Mouse (Mus musculus): ENCODE measurements around the gene Dnmt3l.
"Not testable (repeated sequence)": the region's sequence is repeated elsewhere in the genome, so short reads cannot be mapped to it uniquely, and the experiment has no call there.

The Dnmt3l gene

DNA sequence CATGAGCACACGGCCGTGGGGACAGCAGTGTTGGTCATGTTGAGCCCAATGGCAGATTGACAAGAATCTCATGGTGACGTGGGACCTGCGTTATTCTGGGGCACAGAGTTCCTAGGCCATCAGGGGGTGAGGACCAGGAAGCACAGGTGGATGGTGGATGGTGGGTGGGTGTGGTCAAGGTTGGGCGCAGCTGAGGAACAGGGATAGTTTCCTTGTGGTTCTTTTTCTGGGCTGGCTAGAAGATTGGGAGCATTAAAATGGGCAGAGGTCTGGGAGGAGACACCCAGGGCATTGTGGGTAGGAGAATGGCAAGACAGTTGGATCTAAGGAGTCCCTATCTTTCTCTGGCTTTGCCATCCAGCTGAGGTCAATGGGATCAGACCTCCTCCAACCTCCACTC is at the start of gene Dnmt3l:
Gene Dnmt3l, plus strand, starts transcription at position 301 of the 400 bp plus-strand sequence.
- no peak for DNase-seq (ENCODE audit: extremely low read depth, low read depth, low spot score)

DNA sequence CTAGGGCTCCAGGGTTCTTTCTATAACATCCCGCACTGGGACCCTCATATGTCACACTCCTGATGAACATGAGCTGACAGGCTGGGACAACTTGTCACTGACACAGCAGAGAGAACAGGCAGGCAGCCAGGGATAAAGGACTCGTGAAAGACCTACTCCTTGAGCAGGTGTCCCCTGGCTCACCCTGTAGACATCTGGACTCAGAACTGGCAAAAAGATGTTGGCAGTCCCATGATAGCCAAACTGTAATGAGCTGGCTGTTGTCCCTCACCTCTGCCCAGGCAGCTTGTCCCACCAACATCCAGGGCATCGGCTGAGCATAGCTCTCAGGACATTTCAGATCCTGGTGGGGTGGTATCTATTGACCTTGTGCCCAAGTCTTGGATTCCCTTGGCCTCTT is 46.1 kb upstream of the Dnmt3l start:
- no peak for DNase-seq (ENCODE audit: extremely low read depth, low read depth, low spot score)

DNA sequence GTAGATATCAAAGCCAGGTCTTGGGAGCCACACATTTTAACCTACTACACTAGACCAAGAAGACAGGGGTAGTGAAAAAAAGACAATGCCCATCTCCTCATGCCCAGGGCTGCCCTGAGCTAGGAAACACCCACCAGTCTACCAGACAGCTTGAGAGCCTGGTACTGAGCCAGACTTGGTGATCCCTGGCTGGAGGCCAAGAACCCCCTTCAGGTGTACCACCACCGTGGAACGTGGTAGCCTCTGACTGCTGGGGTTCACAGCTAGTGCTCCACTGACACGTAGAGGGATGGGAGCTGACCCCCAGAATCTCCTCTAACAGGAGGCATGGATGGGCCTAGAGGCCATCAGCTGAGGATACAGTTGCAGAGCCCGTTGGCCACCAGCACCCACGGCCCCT is 41.5 kb upstream of the Dnmt3l start:
- DNase-seq (ENCODE audit: extremely low read depth, low read depth, low spot score), result no peak

DNA sequence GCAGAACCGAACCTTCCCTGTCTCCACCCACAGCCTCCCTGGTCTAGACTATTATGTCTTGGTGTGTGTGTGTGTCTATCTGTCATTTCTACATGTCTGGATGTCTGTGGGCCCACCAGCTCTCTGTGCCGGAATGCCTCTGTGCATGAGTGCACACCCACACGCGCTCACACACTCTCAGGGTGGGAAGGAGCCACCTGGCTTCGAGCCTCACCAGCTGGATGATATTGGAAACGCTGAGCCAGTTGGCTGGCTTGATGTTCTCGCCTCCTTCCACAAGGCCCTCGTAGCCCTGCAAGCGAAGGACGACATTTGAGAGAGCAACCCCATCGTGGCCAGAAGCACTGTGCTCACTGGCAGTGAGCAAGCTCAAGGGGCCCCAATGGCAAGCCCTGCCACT is 40.0 kb upstream of the Dnmt3l start:
- DNase-seq (ENCODE audit: extremely low read depth, low read depth, low spot score), result no peak

DNA sequence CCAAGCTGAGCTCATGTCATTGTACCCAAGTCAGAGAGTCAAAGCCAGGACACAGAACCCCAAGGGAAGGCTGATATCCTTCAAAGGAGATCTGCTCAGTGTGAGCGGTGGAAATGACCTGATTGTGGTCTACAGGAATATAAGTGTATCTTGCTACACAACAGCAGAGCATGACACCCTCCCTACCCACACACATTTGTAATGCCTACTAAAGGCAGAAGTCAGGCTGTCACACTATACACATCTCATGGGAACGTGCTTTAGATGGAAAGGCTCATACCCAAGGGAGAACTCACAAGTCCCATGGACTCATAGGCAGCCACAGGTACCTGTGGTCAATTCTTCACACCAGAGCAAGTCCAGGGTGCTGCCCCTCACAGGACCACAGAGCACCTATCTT is 39.4 kb upstream of the Dnmt3l start:
- DNase-seq (ENCODE audit: extremely low read depth, low read depth, low spot score), result no peak

DNA sequence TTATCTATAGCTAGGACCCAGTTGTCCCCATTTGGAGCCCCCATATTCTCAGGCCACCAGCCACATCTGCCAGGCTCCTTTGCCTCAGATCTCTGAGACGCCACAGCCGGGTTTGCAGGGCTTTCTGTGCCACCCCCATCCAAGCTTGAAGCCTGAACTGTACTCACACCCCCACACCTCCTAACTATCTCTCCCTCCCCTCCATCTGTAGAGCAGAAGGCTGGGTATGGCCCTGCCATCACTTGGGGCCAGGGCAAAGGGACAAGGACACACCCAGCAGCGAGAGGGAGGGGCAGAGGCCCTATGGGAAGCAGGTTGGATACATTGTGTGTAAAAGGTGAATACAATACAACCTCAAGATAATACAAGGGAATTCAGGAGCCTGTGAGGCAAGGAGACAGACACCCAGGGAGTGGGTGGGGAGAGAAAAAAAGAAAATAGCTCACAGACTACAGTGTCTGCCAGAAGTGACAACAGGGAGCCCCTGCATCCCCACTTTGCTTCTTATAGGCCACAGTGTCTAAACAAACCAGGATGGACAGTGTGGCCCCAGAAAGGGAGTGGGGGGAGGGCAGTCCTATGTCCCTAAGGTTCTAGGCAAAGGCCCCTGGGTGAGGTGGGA is 37.2 kb upstream of the Dnmt3l start:
- DNase-seq (ENCODE audit: extremely low read depth, low read depth, low spot score), result no peak

DNA sequence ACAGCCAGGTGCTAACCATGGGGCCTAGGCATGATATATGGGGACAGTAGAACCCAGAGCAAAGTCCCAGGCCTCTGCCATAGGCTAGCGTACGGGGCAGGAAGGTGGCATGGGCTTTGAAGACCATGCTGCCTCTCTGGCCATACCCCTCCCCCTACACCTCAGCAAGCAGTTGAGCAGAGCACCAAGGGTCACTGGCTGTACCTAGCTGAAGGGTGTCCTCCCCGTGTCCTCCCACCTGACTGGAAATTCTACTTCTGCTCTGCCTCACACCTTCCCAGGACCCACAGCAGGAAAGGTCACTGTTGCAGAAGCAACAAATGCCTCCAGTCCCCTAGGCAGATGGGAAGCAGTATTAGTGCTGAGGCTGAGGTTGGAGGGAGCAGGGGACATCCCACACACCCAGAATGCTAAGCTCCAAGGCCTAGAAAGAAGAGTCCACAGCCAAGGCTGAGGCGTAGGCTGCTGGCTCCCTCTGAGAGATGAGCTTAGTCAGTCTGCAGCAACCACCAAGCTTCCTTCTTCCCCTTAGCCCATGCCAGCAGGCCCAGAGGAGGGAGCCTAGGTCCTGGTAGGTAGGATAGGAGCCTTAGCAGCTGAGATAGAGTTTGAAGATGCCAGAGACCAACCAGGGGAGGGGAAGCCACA is 35.8 kb upstream of the Dnmt3l start:
- no peak for DNase-seq (ENCODE audit: extremely low read depth, low read depth, low spot score)

DNA sequence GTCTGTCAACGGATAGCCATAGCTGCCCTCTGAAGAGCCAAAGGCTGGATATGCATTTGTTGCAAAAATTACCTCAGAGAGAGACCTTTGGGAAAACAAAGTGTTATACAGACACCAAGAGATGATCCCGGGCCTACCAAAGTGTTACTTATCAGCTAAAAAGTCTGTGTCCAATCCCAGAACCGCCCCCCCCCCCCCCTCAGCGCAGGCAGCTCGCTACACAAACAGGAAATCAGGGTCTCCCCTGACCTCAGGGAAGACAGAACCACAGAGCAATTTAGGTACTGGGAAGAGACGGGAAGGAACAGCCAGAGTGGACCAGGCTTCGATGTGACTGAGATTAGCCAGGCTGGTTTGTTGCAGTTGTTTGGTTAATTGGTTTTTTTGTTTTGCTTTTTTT is 34.5 kb upstream of the Dnmt3l start:
- DNase-seq (ENCODE audit: extremely low read depth, low read depth, low spot score), result no peak

DNA sequence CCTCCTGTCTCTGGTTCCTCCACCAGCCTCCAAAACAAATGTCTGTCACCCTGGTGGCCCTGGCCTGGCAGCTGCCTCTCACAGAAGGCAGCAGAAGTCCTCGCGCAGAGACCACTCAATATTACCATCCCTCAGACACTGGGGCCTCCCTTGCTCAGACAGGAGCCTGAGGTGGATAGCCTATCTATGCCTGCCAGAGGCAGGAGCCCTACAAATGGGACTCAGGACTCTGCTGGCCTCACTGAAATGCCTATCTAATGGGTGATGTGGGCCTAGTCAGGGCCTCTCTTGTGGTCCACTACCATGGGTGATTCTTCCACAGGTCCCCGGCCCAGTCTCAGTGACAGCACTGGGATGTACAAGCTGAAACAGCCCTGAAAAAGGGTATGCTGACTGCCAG is 33.6 kb upstream of the Dnmt3l start:
- no peak for DNase-seq (ENCODE audit: extremely low read depth, low read depth, low spot score)

DNA sequence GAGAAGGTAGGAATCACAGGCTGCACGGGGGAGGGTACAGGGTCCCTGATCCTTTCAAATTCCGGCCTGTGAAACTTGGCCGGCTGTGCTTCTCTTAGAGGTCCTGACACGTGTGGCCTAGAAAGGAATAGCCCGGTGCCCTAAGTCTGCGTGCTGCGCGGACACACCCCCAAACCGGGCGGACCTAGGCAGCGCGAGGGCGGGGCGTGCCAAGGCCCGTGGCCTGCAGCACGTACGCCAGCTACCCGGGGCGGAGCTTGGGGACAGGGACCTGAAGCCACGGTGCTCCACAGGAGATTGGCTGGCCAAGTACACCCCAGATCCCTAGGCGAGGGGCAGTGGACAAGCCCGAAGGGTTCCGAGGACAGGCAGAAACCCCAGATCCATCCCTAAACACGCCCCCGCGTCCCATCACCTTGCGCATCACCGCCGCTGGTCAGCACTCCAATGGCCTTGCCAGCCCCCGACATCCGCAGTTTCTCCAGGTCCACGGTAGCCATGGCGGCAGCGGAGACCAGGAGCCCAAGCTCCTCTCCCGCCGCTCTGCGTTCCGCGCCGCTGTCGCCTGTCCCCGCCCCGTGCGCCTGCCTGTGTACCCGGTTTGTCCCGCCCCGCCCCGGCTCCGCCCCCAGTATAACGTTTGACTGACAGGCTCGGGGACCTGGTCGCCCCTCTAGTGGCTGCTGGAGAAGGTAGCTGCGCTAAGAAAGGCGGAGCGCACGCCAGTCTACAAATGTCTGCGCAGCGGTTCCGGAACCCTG is 32.4 kb upstream of the Dnmt3l start:
- DNase-seq (ENCODE audit: extremely low read depth, low read depth, low spot score), result no peak

DNA sequence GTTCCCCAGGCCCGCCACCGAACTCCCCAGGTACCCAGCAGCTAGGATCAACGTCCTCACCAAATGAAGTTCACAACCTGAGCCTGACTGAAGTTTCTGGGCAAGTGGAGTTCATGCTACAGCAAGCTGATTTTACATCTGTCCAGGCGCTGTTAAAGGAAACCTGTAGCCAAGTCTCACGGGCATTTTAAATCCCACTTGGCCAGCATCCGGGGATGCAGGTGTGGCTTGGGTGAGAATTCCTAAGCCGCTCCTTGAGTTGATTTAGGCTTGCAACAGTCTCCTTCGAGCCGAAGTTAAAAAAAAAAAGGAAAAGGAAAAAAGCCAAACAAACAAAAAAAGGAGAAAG is 31.8 kb upstream of the Dnmt3l start, which contains the start of gene Pfkl:
Gene Pfkl, minus strand, starts transcription at position 139 of the 349 bp plus-strand sequence.
- peak; percentile 77 for DNase-seq (ENCODE audit: extremely low read depth, low read depth, low spot score)

DNA sequence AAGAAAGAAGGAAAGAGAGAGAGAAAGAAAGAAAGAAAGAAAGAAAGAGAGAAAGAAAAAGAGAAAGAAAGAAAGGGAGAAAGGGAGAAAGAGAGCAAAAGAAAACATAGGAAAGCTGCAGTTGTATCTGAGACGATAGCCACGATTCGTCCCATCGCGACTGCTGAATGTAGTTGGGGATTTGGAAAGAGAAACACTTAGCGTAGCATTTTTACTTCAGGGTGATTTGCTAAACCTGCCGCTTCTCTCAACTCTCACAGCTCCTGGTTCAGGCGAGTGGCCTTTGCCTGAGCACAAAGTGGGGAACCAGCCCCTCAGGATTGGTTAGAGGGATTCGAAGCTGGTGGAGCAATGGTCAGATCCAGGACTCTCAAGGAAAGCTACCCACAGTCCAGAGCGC is 31.4 kb upstream of the Dnmt3l start:
- no peak for DNase-seq (ENCODE audit: extremely low read depth, low read depth, low spot score)

DNA sequence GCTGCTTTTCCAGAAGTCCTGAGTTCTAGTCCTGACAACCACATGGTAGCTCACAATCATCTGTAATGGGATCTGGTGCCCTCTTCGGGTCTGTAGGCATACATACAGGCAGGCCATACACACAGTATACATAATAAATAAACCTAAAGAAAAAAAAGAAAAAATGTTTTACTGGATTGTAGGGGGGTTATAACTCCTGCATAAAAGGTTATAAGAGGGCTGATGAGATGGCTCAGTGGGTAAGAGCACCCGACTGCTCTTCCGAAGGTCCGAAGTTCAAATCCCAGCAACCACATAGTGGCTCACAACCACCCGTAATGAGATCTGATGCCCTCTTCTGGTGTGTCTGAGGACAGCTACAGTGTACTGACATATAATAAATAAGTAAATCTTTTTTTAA is 30.6 kb upstream of the Dnmt3l start:
- DNase-seq (ENCODE audit: extremely low read depth, low read depth, low spot score), result not testable (repeated sequence)

DNA sequence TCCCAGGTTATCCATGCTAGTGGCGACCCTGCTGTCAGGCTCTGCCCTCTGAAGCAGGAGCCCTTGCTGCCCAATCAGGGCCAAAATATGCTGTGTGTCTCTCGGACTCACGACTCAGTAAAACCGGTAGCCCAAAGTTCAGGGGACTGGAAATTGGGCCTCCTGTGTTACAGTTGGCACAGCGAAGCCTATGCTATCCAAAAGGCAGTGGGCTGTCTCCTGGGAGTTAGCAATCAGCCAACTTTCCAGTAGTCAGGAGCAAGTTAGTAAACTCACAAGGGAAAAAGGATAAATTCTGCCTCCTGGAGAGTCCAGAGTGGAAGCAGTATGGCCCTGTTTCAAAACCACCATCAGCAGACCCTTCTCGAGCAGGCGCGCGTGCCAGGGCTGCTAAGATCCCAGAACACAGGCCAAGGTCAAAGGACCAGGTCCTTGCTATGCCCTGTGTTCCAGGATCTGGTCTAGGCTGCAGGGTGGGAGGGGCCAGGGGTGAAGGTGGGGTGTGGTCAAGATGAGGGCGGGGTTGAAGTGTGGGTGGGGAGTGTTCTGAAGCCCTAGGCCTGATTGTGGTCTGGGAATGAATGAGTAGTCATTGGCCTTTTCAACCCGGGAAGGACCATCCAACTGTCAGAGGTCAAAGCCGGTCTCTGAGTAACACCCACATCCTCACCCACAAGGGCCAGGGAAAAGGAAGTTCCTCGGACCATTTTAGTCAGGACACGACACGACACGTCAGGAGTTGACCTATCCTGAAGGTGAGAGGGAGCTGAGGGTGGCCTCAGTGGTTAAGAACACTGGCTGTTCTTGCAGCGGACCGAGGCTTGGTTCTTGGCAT is 28.9 kb upstream of the Dnmt3l start:
- no peak for DNase-seq (ENCODE audit: extremely low read depth, low read depth, low spot score)

DNA sequence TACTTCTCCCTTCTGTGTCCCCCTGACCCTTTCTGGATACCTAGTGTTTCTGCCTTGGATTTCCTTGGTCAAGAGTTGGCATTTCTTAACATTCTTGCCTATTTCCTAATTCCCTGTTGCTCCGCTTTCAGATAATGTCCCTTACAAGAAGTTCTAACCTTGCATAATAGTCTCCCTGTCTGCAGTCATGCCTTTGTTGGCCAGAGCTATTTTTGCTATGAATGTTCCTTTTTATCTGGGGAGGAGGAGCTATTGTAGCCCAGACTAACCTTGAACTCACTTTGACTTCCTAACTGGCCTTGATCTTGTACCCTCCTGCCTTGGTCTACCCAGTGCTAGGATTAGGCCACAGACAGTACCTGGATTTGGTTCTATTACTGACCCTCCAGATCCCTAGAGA is 26.3 kb upstream of the Dnmt3l start:
- peak; percentile 23 for DNase-seq (ENCODE audit: extremely low read depth, low read depth, low spot score)

DNA sequence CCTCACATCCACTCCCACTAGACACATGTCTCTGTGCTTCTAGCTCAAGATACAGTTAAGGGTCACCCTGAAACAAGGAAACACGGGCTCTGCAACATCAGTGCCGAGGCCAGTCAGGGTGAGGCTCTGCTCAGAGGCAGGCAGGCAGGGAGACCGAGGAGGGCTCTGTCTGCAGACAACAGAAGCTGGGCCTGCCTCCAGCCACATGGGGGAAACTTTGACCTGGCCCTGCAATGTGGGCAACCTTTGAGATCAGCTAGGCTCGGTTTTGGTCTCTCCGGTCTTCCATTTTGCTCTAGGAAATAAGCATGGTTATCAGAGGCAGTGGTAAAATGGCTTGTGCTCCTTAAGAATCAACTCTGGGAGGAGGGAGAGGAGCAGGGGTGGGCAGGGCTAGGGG is 25.4 kb upstream of the Dnmt3l start:
- DNase-seq (ENCODE audit: extremely low read depth, low read depth, low spot score), result no peak

DNA sequence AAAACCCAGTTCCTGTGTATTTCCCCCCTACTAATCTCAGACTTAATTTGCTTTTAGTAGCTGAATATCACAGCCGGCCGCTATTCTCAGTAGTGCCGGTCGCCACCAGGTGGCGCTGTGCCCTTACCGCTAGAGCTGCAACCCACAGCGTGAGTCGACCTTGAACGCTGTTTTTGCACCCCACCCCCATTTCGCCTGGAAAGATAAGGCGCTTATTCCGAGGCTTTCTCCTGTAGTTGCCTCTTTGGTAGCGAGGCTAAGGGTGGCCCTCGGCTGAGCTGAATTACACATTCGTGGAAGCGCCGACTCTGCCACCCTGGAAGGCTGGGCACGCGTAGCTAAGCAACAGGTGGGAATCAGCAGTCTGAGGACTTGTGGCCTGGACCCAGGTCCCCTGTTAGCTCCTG is 22.9 kb upstream of the Dnmt3l start:
- DNase-seq (ENCODE audit: extremely low read depth, low read depth, low spot score), result no peak

DNA sequence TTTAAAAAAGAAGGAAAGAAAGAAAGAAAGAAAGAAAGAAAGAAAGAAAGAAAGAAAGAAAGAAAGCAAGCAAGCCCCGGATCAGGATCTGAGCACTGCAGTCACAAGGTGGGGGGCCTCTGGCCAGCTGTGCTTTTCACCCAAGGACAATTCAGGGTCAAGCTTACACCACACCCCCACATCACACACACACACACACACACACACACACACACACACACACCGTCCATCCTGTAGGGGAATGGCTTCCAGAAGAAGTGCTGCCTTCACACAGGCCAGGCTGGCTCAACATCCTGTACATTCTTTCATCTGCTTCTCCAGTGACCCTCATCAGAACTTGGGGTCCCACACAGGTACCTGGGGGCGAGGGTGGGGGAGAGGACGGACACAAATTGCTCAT is 22.5 kb upstream of the Dnmt3l start:
- no peak for DNase-seq (ENCODE audit: extremely low read depth, low read depth, low spot score)

DNA sequence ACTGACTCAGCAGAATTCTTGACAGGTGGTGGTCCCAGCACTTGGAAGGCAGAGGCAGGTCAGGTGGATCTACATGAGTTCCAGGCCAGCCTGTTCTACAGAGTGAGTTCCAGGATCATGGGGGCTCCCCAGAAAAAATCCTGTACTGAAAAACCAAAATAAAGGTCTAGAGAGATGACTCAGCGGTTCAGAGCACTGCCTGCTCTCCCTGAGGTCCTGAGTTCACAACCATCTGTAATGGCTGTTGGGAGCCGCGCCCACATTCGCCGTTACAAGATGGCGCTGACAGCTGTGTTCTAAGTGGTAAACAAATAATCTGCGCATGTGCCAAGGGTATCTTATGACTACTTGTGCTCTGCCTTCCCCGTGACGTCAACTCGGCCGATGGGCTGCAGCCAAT is 21.8 kb upstream of the Dnmt3l start:
- DNase-seq (ENCODE audit: extremely low read depth, low read depth, low spot score), result not testable (repeated sequence)

DNA sequence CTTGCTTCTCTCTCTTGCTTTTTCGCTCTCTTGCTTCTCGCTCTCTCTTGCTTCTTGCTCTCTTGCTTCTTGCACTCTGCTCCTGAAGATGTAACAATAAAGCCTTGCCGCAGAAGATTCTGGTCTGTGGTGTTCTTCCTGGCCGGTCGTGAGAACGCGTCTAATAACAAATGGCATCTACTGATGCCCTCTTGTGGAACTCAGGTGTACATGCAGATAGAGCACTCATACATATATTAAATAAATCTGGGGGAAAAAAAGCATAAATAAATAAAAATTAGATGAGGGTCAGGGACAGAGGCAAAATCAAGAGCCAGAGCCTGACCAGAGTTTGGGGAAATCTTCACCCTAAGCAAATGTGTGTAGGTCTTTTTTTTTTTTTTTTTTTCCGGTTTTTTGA is 16.3 kb upstream of the Dnmt3l start:
- not testable (repeated sequence) for DNase-seq (ENCODE audit: extremely low read depth, low read depth, low spot score)

DNA sequence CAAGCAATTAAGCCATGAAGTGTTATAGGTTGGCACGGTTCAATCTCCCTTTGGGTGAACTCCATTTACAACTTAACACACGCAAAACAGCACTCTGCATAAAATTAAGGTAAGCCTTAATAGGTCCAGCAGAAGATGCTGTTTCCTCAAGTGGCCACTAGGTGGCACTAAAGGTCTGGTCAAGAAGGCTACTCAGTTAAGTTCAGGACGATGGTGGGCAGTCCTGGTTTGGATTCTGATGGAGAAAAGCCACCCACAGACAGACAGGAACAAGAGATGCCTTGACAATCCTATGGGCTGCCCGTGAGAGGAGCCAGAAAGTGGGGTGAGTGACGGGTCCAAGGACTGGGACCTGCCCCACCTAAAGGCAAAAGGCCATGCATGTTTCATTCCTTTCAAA is 13.6 kb upstream of the Dnmt3l start:
- no peak for DNase-seq (ENCODE audit: extremely low read depth, low read depth, low spot score)
